Mouse (Mus musculus): Measurements from ENCODE around the gene Gm7694.

GRCm38 (mm10) chr1:170299496-170299895 is 6.6 kb downstream of the Gm7694 start:
- no peak for TF ChIP-seq CTCF (IDR thresholded peaks at IDR 0.05; ENCODE audit: control insufficient read depth, insufficient read depth, insufficient replicate concordance, low read depth, low read length)
- TF ChIP-seq POLR2A (IDR thresholded peaks at IDR 0.05; ENCODE audit: control insufficient read depth, low read depth, low read length), result no peak

Data from testis, adult 2 months (tissue).